Mouse (Mus musculus): ENCODE data around the gene Cxcl14. TPM values are rescaled to one million over a fixed set of nuclear protein-coding genes. Genes with fewer than 3 reads are reported as not detected.

The Cxcl14 gene
- total RNA-seq (2021): 10 to 100 TPM; 49.3 to 65.0 TPM
- 55.9 and 59.6 TPM in 2 replicates for polyA plus RNA-seq (2012; rRNA removed)
- long read RNA-seq, transcript Cxcl14-201 (4 exons, 1,827 nt): major isoform, 66 of 75 reads
- long read RNA-seq, partial matches to known transcripts: 3 of 75 reads
- long read RNA-seq, other reads (novel, unspliced or antisense): 5 of 75 reads

DNA sequence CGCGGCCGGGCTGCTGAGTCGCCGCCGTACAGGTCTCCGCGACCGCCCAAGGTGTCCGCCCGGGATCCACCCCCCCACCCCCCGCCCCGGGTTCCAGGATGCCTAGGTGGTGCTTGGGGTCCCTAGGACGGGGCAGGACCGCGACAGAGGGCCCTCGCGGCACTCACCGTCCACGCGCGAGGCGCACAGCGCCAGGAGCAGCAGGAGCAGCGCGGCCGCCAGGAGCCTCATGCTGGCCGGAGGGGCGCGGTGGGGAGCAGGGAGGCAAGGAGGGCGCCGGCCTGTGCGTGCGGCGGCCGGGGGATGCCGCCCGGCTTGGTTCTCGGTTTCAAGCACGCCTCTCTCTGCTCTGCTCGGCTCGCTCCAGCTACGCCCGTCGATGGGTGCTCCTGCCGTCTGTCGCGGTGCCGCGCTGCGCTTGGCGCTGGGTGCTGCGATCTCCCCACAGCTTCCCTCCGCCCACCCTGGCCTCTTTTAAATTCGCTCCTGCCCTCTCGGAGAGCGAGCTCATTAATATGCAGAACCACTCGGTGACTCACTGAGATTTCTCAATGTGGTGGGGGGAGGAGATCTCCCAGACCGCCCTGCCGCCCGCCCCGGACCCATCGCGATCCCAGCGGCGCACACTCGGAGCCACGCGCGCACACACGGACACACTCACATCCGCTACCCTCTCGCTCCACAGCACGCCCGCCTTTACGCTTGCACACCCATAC lies at the start of gene Cxcl14:
Gene Cxcl14 (minus strand): TSS at position 609 of the 716 bp plus-strand sequence.
- DNase-seq: peak; percentile 80

DNA sequence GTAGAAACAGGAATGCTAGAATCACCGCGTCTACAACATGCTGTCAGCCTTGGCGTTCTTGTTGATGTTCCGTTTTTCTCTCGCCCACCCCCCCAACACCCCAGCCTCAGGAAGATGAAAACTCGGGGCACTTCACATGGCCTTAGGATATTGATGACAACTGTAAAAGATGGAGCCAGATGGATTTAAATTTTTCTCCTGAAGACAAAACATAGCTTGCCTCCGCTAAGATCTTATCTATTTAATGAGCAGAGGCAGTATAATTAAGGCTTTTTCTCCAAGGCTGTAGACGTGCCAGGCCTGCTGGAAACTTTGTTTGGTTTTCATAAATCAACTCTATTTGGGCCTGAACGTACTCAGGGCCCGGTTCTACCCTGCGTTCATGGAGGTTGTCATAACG lies 48.0 kb upstream of the Cxcl14 start:
- no peak for DNase-seq

DNA sequence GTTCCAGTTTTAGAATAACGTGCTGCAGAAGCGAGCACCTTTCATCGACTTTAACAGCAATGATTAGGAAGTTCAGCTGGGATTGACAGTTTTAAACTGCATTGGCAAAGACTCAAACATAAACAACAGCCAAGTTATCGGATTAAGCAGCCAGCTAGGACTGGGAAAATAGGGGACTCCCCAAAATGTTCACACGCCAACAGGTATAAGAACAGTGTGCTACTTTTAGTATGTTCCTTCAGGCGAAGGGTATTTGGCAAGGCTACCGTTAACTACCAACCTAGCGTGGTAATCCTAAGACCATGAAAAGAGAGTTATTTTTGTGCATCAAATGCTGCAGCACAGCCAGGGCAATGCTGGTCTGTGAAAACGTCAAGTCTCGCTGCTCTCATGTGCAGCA lies 46.1 kb upstream of the Cxcl14 start:
- no peak for DNase-seq

DNA sequence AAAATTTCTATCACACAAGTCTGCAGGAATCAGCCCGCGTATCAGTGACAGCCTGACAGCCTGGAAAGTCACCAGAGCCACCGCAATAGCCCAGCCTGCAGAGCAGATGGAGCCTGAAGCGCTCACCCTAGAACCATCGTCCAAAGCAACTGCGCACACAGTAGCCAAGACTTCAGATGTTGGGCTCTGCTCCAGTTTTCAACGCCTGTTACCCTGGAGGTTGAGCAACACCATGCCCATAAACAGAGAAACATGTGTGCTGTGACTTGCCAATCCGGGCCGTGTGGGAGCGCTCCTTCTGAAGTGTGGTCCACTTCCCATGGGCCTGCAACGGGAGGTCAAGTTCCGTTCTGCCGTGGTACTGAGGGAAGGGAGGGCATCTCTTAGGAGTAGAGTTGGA lies 44.2 kb upstream of the Cxcl14 start:
- peak; percentile 26 for DNase-seq

DNA sequence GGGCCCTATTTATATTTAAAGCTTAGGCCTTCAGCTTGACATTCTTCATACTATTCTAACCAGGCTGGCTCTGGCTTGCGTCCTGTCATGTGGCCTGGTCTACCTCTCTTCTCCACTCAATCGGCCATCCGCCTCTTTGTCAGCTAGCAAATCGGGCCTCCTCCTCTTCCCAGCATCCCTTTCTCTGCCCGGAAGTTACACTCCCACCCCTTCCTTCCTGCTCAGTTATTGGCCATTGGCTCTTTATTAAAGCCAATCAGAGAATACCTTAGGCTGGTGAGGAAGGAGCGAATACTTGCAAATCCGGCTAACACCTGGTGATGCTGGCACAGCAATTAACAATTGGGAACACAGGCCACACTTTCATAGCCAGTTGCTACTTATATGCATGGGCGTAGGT lies 43.5 kb upstream of the Cxcl14 start:
- DNase-seq: no peak

DNA sequence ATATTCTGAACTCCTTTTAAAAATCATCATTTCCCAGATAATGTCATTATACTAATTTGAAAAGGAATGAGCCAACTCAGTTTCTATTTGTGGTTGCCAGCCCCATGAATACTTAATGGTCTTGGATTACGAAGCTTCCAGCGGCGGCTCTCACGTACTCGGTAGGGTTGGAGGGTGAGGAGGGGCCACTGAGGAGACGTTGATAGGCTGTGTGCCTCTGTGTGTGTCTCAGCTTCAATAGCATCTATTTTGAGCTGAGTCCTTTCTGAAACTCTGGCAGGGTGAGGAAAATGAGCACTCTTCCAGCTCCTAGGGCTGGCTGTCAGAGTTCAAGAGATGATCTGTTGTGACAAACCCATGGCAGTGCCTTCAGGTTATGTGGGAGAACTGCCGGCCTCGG lies 40.6 kb upstream of the Cxcl14 start:
- DNase-seq: no peak

DNA sequence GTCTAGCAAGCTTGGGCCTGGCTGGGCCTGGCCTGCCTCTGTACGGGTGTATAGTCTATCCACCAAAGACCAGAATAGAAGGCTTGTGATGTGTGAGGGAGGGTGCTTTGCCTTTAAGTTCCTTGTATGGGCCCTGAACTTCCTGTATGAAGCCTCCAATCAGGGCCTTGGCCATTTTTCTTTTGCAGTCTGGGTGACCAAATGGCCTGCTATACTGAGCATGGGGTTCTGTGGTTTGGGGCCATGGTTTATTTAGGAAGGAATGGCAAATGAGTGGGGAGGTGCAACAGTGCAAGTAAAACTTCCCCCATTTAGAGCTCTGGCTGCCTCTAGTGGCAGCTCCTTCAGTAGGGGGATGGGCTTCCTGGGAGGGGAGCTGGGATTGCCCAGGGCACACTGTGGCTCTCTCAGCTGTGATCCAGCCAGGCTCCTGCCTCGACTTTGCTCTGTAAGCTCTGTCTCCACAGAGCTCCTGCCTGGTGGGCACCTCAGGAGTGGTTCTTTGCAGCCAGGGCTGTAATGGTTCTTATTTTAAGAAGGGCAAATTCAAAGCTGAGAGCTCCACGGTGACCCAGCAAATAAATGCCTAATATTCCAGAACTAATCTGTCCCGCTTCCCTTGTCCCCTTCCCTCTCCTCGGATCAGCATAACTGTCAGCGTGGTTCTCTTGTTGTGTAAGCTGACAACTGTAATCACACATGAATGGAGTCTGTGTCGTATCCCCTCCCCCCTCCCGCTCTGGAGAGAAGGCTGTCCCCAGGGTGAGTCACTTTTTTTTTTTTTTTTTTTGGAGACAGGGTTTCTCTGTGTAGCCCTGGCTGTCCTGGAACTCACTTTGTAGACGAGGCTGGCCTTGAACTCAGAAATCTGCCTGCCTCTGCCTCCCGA lies 38.7 kb upstream of the Cxcl14 start:
- no peak for DNase-seq

- no peak for DNase-seq
These were observed 37.9 kb upstream of the Cxcl14 start for GRCm38 (mm10) chr13:56334236-56334635.

DNA sequence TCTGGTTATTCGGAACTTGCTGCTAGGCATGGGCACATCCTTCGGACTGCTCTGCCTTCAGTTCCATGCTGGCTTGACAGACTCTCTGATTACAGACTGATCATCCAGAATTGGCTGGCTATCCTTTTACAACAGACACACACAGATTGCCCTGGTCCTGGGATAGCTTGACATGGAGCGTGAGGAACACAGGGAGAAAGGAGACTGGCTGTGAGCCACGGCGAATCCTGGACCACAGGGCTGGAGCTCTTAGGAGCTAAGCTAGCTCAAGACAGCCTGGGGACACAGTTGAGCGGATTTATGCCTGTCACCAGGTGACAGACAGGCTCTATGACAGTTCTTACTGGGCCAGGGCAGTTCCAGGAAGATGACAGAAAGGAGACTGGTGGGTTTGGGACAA lies 36.0 kb upstream of the Cxcl14 start:
- no peak for DNase-seq

DNA sequence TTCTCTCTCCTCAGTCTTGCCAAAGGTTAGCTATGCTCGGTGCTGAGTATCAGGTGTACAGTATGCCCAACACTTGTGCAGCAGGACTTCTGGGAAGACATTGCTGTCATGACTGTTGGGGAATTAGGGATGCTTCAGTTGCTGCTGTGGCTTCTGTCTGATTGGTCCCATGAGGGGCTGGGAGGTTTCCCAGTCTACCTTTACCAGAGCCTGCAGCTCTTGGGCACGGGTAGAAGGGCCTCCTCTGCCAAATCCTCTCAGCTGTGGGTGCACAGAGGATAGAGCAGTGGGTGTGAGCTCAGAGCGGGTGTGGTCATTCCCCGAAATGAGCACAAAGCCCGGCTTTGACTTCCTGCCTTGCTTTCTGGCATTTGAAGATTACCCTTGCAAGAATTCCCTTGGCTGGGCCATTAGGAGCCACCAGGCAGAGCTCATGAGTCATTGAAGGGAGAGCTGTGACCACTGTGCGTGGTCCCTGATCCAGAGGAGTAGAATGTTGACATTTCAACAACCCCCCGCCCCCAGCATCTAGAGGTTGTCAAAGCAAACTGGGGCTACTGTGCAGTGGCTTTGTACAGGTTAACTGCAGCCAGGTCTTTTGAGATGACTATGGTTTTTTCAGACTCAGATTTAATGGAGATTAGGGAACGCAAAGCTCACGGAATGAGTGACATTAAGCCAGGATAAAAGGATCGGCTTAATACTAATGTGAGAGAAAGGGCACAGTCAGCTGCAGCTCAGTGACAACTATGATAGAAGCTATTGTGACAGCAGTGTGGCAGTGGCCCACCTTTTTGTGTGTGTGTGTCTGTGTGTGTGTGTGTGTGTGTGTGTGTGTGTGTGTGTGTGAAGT lies 34.5 kb upstream of the Cxcl14 start:
- no peak for DNase-seq

- no peak for DNase-seq
These were observed 33.4 kb upstream of the Cxcl14 start for GRCm38 (mm10) chr13:56329769-56330168.

- no peak for DNase-seq
These were observed 32.8 kb upstream of the Cxcl14 start for GRCm38 (mm10) chr13:56329165-56329564.

- DNase-seq: no peak
These were observed 31.4 kb upstream of the Cxcl14 start for GRCm38 (mm10) chr13:56327779-56328178.

- DNase-seq: no peak
These were observed 25.3 kb upstream of the Cxcl14 start for GRCm38 (mm10) chr13:56321635-56322034.

DNA sequence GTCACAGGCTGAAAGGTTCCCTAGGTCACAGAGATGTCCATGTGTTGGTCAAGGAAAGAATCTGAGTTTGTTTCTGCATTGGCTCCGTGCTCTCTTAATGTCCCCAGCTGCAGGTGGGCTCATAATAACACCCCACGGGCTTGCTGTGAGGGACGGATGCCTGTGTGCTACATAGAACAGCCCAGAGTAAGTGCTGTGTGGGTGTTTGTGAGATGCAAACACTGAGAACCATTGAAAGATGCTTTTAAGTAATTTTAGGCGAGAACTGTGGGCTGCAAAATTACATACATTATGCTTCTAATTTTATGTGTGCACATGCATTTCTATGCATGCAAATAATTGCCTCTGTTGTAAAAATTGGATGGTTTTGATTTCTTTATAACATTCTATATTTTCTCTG lies 20.6 kb upstream of the Cxcl14 start:
- no peak for DNase-seq

GRCm38 (mm10) chr13:56315201-56315600 lies 18.9 kb upstream of the Cxcl14 start:
- DNase-seq: no peak

- no peak for DNase-seq
These were observed 8.7 kb upstream of the Cxcl14 start for GRCm38 (mm10) chr13:56305058-56305457.

- no peak for DNase-seq
These were observed 8.1 kb upstream of the Cxcl14 start for GRCm38 (mm10) chr13:56304453-56304852.

- no peak for DNase-seq
These were observed 3.0 kb upstream of the Cxcl14 start for GRCm38 (mm10) chr13:56299336-56299735.

DNA sequence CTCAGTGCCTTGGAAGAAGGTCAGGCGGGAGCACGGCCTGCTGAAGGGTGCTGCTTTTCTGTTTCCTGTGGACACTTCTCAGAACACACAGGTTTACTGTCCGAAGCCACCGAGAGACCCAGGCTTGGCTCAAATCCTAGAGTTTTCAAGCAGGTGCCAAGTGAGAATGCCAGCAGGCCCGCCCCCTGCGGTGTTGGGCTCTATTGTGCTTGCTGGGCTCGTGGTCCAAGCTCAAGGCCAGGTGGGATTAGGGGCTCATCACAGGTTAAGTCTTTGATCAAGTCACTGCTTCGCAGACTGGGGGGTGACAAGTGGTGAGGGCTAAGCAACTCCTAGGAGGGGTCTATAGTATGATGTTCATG lies 289 bp upstream of the Cxcl14 start:
- DNase-seq: no peak

GRCm38 (mm10) chr13:56295586-56295942 lies 787 bp downstream of the Cxcl14 start:
- DNase-seq: peak; percentile 8

GRCm38 (mm10) chr13:56294908-56295307 lies 1.4 kb downstream of the Cxcl14 start:
- no peak for DNase-seq
